Mouse (Mus musculus) spleen, postnatal 10 days (tissue): Measurements from ENCODE around the gene Kcnq1.

ENCODE experiments used
- DNase-seq, 2 experiments: peaks; one replicate each; pipeline ENCODE4 v3.0.0; 2021 to 2022; ENCODE audit warnings: low spot score in 2 of 2

Kcnq1 gene

DNA sequence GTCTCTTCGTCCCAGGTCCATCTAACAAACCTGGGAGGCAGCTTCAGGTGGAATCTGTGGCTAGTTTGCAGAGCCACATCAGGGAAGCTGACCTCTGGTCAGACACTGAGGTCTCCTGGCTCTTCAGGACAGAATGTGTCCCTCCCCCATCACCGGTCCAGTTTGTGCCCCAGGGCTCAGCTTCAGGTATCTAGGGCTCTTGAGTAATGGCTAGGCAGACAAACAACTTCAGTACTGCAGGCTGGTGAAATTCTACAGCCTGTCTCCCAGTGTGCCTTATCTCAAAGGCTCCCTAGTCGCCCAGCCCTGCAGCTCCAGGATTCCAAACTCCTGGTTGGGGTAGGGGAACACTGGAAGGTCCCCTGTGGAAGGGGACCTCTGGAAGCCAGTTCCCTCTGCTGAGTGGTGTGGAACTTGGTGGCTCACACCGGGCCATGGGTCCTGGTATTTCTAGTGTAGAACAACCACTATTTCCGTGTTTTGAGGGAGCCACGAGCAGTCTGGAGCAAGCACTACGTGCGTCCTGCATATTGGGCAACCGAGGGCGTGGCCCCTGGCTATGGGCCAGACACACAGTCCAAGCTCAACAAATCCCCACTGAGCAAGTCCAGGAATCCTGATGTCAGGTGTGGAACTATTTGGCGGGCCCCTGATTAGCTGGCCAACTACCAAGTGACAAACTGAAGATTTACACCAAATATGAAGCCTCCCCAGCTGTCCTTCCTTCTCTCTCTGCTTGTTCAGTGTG lies 207.6 kb downstream of the Kcnq1 start:
- peak in 1 of 2 experiments; percentile 26 for DNase-seq

DNA sequence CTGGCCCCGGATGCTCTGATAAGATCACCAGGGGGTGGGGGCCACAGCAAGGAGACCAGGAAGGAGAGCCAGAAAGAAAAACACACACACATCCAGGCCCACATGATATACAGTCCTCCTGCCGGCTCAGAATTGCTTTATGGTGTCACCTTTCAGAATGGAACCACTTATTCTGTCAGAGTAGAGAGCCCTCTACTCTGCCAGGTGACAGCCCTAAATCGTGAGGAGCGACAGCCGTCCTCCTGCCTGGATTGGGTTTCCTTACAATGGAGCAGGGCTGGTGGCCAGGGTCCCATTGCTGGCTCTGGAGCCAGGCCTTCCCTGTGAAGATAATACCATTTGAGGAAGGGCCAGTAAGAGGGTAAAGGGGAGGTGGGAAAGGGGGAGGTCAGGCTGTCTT lies 212.3 kb downstream of the Kcnq1 start:
- DNase-seq, result no peak

DNA sequence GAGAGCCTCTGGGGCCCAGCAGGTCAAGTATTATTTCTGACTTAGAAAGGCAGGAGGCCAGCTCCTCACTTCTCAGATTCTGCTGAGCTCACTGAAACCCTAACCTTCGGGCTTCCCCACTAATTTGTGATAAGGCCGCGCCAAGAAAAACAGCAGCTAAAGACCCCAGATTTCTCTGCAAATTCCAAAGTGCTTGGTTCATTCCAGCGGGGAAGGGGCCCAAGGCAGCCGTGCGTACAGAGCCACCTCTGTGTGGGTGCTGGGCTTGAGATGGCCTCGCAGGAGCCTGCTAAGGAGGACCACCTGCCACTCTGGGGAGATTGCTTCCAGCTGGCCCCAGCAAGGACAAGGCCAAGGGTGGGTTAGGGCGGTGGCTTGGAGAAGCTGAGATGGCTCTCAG lies 214.2 kb downstream of the Kcnq1 start:
- DNase-seq, result no peak

DNA sequence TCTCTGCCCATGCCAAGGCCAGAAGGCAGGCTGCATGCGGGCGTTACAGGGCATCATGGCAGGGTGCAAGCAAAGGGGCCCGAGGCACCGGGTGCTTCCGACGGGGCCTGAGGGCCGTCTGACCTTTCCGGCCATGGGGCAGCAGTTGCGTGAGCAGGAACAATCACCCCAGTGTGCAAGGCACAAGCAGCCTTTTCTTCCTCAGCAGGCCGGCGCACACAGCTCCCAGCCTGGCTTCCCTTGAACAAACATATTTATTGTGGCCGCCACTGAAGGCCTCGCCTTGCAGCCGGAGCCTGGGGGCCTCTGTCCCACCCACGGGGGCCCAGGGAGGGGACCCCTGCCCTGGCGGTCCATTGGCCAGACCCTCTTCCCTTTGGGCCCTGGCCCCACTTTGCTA lies 218.9 kb downstream of the Kcnq1 start:
- DNase-seq, result no peak

DNA sequence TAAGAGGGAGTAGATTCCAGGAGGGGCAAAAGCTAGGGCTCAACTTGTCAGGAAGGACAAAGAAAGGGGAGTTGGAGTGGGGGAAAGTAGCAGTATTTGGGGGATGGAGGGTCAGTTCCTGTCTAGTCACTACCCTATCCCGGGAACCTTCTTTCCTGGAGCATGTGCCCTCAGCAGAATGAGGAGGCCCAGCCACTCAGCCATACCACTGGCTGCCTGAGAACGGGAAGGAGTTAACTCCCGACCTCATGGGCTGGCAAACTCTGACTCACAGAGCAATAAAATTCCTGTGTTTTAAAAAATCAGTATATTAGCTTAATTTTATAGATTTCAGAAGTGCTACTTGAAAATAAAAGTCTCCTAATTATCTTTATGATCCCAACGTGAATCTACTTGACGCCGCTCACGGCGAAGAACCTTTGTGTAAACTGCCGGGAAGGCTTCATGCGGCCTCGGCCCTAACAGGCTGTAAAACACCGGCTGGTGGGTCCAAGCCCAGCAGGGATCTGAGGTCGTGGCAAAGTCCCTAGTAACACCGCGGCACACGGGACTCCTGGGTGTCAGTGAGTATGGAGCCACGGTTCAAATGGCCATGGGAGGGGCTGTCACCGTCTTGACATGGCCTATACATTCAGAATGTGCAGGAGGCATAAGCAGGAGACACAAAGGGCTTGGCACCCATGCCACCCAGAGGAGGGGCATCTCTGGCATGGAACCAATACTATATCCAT lies 222.2 kb downstream of the Kcnq1 start:
- no peak for DNase-seq

DNA sequence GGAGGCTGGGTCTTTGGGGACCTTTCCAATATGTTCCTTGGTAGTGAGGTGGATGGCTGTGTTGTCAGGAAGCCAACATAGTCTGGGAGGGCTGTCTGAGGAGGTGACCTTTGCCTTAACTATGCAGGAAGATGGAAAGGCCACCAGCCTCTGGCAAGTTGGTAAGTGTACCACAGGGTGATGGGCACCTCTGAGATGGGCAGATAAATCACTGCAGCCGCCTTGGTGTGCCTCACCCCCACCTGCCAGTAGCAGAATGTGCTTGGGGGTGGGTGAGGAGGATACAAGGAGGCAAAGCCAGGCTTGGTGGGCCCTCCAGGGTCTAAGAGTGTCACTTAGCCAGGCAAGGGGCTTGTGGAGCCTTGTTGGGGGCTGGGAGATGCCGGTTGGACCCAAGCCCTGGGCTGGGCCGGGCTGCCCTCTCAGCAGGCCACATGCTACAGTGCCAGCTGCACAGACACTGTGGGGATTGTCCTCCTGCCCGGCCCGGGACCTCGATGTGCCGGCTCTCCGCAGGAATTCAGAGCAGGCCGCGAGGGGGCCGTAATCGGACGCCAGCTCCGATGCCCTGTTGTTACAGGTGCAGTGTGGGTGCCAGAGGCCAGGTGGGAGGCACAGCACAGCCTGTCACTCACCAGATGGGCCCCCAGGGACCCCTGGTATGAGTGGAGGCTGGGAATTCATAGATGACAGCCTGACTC lies 223.1 kb downstream of the Kcnq1 start:
- no peak for DNase-seq

DNA sequence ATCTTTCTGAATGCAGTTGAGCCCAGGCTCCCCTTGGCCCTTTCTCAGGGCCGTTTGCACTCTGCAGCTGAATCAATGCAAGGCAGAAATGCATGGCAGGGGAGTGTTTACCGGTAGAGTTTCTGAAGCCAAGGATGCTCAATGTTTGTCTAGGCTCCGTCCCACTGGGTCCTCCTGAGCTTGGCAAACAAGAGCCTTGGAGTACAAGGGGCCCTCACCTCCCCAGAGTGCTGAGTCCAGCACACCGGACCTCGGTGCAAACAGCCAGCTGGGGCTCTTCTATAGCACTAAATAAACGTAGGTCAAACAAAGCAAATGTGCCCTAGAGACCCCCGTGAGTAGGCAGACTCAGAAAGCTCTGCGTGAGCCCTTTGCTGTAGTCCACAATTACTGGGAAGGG lies 226.9 kb downstream of the Kcnq1 start:
- no peak for DNase-seq

DNA sequence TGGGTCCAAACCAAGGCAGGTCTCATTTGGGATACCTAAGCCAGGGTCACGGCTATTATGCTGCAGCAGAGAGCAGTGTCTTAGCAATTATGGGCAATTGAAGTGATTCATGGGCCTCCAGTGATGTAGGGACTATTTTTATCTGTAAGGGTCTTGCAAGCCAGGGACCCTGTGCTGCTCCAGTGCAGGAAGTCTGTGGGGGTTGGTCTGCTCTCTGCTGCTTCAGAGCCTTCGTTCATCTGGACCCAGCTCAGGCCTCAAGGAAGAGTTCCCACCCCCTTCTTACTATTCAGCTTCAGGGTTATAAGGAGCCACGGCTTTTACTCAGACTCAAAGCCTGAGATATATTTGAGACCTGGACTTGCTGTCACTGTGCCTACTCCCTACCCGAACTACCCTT lies 227.4 kb downstream of the Kcnq1 start:
- DNase-seq, result no peak

DNA sequence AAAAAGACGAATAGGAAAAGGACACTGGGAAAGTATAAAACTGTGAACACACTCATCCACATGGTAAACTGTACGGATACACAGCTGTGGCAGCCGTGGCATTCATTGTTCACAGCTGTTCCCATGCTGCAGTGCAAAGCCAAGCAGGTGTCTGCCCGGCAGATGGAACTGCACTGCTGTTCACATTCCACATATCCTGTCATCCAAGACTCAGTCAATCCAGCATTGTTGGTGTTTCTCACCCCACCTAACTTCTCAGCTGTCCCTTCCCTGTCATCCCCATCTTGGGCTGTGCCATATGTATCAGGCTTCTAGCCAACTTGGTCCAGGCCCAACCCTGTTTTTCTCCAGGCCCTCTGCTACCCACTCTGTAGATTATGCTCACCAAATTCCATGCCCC lies 232.5 kb downstream of the Kcnq1 start:
- no peak for DNase-seq

DNA sequence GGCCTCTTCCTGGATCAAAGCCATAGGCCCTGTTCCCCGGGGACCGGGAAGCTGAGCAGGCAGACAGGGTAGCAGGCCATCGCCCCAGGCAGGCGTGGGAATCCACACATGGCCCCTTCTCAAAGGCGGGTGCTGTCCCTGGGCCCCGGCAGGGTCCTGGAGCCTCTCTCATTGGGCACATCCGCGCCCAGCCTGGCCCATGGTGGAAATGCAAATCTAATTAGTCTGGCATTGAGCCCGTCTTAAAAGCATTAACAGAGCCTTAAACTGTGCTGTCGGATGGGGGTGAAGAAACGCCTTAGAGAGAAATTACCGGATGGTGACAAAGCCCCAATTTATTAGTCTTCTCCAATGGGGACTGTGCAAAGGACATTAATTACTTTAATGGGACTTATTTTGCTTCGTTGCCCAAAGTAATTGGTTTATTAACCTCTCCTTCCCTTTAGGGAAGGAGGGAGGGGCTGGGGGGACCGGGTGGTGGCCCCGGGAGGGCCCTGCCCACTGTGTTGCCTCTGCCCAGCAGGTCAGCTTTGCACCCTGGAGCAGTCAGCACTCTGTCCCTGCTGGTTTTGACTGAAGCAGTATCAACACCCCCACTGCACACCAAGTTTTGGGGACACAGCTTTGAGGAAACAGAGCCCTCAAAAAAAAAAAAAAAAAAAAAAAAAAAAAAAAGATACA lies 234.6 kb downstream of the Kcnq1 start:
- no peak for DNase-seq

DNA sequence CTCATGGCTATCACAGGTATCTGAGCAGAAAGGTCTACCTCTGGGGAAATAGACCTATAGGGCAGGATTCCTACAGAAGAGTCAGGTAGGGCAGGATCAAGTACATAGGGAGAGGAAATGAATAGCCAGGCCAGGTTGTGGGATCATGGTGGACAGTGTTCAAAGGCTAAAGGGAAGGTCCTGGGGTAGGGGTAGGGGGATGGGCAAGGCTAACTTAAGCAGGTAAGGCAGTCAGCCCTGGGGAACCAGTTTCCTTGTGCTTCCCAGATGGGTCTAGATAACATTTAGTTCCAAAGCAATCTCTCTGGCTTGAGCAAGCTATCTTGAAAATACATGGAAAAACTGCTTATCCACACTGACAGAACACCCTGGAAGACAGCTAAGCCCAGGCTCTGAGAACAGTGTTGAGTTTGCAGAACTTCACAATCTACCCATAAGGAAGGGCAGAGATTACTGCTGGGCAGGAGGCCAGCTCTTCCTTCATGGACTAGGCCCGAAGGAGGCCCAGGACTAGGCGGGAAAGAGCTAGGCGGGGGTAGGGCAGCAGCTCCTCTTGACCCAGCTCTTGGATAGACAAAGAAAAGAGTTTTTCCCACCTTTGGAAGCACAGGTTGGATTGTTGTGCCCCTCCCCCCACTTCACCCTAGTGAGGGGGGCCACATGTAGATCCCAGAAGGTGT lies 235.3 kb downstream of the Kcnq1 start:
- no peak for DNase-seq

DNA sequence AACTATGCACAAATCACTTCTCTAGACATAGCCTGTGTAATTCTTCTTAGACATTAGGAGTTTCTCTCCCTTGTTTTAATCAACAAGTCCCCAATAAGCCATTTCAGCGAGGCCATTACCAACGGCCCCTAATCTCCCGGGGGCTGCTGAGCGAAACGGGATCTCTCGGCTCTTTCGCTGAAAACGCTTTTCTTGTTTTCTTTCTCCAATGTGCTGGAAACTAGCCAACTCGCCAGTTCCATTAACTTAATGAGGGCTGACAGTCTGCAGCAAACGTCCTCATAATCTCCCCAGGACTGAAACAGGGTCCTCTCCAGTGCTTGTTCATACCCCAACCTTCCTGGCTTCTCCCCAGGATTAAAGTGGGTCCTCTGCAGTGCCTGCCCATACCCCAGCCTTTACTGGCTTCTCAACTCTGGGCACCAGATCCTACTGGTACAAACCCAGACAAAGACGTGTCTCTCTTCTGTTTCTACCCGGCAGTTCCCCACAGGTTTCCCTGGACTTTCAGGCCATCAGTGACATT lies 237.7 kb downstream of the Kcnq1 start:
- DNase-seq, result no peak

DNA sequence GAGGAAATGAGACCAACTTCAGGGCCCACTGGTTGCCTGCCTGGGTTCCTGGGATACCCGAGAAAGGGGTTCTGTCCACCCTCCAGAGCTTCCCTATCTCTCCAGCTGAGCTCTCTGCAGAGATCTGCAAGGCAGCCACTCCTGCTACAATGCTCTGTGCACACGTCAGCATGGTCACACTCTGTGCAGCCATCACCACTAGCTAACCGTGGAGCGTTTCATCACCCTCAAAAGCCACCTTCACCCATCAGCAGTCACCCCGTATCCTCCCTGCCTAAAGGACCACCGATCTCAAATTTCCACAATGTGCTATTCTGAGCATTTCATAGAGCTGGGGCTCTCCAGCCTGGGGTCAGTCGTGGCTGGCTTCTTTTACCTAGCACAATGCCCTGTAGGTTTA lies 243.1 kb downstream of the Kcnq1 start:
- DNase-seq, result no peak

DNA sequence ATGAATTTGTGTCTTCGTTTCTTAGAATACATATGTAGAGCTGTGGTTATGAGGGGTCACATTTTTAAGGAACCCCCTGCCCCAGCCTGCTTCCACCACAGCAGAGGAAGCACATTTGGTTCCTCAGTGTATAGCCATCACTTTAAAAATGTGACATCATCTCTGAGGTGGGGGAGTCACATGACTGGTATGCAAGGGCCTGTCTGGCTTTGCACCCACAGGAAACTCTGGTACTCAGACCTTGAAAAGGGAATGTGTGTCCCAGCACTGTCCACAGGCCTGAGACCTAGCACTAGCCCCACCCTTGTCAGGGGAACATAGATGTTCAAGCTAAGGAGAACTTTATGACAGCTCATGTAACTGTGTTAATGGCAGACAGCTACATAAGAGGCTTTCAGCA lies 243.7 kb downstream of the Kcnq1 start:
- DNase-seq, result no peak

DNA sequence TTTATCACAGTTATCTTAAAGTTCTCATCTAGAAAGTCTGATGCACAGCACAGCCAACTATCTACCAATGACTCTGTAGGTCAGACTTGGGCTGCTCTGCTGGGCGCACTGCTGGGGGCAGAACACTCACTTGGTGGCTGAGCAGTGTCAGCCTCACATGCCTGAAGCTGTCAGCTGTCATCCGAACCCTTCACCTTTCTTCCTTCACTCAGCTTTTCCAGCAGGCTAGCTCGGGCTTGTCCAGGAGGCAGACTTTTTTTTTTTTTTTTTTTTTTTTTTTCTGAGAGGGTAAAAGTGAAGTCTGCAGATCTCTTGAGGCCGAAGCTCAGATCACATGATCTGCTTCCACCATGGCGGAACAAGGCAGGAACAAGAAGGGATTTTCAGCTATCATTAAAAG lies 249.7 kb downstream of the Kcnq1 start:
- no peak for DNase-seq

DNA sequence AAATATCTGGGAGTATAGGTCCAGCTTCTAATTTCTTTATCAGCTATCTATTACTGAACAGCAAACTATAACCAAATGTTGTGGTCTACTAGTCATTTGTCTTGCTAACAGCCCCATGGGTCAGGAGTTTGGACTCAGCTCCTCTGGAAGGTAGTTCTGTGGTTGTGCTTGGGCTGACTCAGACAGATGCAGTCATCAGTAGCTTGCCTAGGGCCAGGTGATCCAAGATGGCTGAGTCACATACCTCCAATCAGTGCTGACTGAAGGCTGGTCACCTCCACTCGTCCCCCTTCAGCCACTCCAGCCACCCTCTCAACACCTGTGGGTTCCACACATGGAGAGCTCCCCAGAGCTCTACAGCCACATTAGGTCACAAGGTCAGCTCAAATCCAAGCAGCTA lies 250.9 kb downstream of the Kcnq1 start:
- DNase-seq, result no peak

DNA sequence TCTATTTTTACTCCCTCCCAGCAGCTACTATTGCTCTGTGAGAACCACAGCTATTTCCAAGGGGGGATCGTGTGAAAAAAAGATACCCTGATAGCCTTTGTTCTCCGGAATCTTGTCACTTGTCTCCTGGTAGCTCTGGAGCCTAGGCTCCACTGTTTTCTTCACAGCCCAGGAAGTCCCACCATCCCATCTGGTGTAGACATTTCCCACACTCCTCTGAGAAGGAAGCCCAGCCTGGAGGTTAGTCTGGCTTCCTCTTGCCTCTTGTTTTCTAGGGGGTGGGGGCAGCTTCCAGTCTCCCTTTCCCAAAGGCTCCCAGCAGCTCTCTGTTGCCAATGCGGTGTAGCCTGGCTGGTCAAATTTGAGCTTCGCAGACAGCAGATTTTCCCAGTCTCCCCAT lies 251.7 kb downstream of the Kcnq1 start:
- DNase-seq, result no peak

DNA sequence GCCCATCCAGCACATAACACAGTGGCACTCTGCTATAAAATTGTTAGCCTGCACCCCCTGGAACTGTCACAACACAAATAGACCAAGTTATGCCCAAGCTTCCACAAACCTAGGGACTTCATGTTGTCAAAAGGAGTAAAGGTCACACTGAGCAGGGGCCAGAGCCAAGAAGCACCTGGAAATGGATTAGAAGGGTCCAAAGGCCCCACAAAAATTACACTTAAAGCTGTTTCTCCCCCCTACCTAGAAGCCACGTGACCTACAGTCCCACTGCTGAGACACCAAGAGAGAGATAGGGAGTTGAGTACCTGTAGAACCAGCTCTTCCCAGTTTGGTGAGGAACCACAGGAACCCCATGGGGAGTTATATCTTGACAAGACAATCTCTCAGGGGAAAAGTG lies 253.6 kb downstream of the Kcnq1 start:
- DNase-seq, result no peak

DNA sequence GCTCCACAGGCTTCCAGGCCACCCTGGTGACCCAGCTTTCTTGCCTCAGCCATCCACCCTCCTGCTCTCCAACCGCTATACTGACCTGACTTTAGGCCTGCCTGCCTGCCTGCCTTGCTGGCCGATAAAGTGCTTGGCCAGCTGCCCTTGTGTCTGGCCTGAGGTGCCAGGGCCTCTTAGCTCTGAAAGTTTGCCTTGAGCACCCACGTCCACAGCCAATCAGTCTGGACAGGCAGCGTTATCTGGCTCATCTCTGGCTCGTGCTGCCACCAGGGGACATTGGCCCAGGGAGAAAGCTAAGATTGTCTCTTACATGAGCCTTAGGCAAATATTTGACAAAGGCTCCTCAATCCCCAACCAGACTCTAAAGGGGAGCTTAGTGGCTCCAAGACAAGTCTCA lies 254.6 kb downstream of the Kcnq1 start:
- DNase-seq, result no peak

DNA sequence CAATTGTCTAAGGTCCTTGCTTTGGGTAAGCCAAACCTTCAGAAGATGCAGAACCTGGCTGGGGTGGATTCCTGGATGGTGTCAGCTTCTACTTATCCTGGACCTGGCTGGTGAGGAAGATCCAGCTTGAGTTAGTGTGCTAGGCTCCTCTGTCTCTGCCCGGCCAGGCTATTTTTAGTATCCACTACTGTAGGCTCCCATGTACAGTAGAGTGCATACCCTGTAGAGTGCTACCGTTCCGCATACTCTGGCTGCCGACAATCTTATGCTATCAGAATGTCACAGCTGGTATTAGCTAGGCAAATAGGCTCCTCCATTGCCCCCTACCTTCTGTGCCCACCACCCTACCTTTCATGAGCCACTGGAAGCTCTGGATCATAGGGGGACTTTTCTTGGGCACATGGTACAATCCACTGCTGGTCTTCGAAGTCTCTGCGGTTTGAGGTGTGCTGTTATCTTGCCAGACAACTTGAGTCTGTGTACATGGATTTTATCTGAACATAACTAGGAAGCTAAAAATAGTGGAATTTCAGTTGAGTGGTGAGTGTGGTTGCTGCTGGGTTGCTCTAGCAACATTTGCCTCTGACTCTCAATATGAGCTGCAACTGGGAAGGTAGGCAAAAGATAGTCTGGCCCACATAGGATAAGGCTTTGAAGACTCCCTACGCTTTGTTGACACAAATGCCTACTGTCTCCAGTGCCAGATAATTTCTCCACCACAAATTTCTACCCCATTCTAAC lies 258.1 kb downstream of the Kcnq1 start:
- DNase-seq, result no peak
